Mouse (Mus musculus) myocyte (in vitro differentiated cells): Measurements from ENCODE around the gene Lyrm4.

Experiments
- CEBPB ChIP-seq: IDR thresholded peaks from 2 replicates; pipeline ENCODE4 v1.6.1; 2011; ENCODE audit warnings: mild to moderate bottlenecking, moderate library complexity; ENCODE audit not compliant: poor library complexity, insufficient read depth, severe bottlenecking
- POLR2A ChIP-seq: IDR thresholded peaks from one replicate; pipeline ENCODE4 v1.6.1; 2011; ENCODE audit warnings: low read depth, mild to moderate bottlenecking, control low read depth, moderate library complexity; ENCODE audit not compliant: insufficient read length

- no peak for TF ChIP-seq POLR2A
- no peak for TF ChIP-seq CEBPB
Measured at GRCm38 (mm10) chr13:35940934-35941333, 176.4 kb downstream of the Lyrm4 start.
